Mouse (Mus musculus): ENCODE data around the gene B230104I21Rik. TPM values are rescaled to one million over a fixed set of nuclear protein-coding genes. Genes with fewer than 3 reads are reported as not detected.

Gene B230104I21Rik
- polyA plus RNA-seq (2012; rRNA removed) = not detected in 2 replicates

DNA sequence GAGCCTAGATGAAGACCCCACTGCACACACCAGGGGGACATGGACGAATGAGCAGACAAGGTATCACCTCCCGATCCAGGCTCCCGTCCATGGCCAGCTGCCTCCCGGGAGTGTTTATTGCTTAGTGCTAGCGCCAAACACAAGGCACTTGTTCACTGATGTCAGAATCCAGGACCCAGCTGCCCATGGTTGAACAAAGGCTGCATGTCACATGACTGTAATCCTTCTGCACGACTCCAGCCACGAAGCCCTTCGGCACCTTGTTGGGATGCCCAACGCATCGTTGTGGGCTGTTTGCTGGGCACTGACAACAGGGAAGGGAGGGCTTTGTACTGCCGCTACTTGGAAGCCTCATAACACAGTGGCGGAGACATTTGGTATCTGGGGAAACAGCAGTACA, at the start of gene B230104I21Rik:
Gene B230104I21Rik (plus strand): TSS at position 367 of the 400 bp plus-strand sequence.
- TF ChIP-seq CTCF (IDR thresholded peaks at IDR 0.05; ENCODE audit: insufficient read depth, low read length) (no peak), POLR2A (IDR thresholded peaks at IDR 0.05; ENCODE audit: borderline replicate concordance, extremely low read depth, low read depth, low read length) (no peak)
- peak within 1 kb of the TSS; percentile 20 for H3K4me3 ChIP-seq (replicated peaks; ENCODE audit: extremely low read depth, low read depth, low read length)
- 72% methylated on average over 12 of the region's 12 CpGs for WGBS

DNA sequence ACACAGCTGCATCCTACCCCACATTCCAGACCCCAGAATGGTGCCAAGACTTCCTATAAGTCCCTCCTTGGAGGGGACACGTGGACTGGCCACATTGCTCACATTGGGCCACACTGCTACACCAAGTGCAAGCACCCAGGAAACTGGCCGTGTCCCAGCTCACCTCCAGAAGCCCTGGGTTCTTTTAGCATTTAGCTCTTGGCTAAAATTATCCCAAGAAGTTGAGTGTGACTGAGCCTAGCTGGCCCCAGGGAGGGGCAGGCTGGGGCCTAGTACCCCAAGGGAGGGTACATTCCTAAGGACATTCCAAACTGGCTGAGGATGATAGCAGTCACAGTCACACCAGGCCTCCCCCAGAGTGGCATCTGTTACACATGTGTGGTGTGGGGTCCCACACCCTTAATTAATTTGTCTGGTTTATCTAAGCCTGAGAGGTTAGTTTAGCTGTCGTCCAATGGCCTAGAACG, 42.2 kb upstream of the B230104I21Rik start:
- H3K4me3 ChIP-seq (replicated peaks; ENCODE audit: extremely low read depth, low read depth, low read length) = no peak overlapping the region
- no peak for TF ChIP-seq POLR2A (IDR thresholded peaks at IDR 0.05; ENCODE audit: borderline replicate concordance, extremely low read depth, low read depth, low read length)
- no peak for TF ChIP-seq CTCF (IDR thresholded peaks at IDR 0.05; ENCODE audit: insufficient read depth, low read length)
- 43% methylated on average over 4 of the region's 4 CpGs for WGBS
- DNase-seq = no peak
- H3K4me1 ChIP-seq (ENCODE audit: control insufficient read depth, insufficient read depth, low read length) = peaks cover 6% of the 10 kb centered on the region; the same call in 1 of the 2 replicates

More for the DNA sequence above, at the start of gene B230104I21Rik:
- peaks cover 12% of the 10 kb centered on the region for H3K4me1 ChIP-seq (ENCODE audit: control insufficient read depth, insufficient read depth, low read length)
- no peak for DNase-seq

DNA sequence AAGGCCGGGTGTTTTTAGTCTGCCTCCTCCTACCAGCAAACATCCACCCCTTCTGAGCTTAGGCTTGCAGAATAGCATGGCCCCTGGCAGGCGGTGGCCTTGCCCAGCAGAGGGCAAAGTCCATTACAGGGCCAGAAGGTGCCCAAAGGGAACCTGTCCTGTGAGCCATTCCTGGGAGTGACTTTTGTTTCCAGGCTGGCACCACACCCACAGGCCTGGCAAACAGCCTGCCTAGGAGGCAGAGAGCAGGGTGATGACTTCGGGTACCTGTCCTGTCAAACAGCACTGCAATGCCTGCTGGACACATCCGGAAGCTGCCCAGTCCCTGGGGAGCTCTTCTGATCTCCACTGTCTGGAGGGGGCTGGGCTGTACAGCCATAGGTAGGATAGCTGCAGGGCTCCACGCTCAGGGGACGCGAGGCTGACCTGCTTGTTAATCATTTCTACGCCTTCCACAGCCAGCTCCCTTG, 41.6 kb upstream of the B230104I21Rik start:
- TF ChIP-seq POLR2A (IDR thresholded peaks at IDR 0.05; ENCODE audit: borderline replicate concordance, extremely low read depth, low read depth, low read length) (no peak), CTCF (IDR thresholded peaks at IDR 0.05; ENCODE audit: insufficient read depth, low read length) (no peak)
- WGBS = 34% methylated on average over 8 of the region's 8 CpGs
- no peak for DNase-seq
- Histone ChIP-seq H3K4me1 (ENCODE audit: control insufficient read depth, insufficient read depth, low read length) (peaks cover 6% of the 10 kb centered on the region; the same call in 1 of the 2 replicates), H3K4me3 (replicated peaks; ENCODE audit: extremely low read depth, low read depth, low read length) (no peak overlapping the region)

DNA sequence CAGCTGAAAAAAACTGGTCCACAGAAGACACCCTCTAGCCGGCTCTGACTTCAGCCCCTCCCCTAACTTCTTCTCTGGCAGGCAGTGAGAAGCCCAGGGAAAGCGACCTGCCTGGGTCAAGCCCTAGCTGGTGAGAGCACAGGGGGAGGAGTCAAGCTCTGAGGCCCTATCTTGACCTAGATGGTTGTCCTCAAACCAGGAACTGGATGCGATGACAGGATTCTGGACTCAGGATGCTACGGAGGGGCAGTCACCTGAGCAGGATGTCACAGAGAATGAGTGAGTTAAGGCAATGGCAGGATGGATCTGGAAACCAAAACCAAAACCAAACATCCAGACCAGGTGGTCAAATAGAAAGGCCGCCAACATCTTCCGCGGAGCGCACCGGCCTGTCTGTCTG, 38.2 kb upstream of the B230104I21Rik start:
- Histone ChIP-seq H3K4me3 (replicated peaks; ENCODE audit: extremely low read depth, low read depth, low read length) (no peak overlapping the region), H3K4me1 (ENCODE audit: control insufficient read depth, insufficient read depth, low read length) (peaks cover 11% of the 10 kb centered on the region)
- DNase-seq = peak; percentile 34
- whole genome bisulfite sequencing = 34% methylated on average over 9 of the region's 9 CpGs
- TF ChIP-seq CTCF (IDR thresholded peaks at IDR 0.05; ENCODE audit: insufficient read depth, low read length) (no peak), POLR2A (IDR thresholded peaks at IDR 0.05; ENCODE audit: borderline replicate concordance, extremely low read depth, low read depth, low read length) (no peak)

DNA sequence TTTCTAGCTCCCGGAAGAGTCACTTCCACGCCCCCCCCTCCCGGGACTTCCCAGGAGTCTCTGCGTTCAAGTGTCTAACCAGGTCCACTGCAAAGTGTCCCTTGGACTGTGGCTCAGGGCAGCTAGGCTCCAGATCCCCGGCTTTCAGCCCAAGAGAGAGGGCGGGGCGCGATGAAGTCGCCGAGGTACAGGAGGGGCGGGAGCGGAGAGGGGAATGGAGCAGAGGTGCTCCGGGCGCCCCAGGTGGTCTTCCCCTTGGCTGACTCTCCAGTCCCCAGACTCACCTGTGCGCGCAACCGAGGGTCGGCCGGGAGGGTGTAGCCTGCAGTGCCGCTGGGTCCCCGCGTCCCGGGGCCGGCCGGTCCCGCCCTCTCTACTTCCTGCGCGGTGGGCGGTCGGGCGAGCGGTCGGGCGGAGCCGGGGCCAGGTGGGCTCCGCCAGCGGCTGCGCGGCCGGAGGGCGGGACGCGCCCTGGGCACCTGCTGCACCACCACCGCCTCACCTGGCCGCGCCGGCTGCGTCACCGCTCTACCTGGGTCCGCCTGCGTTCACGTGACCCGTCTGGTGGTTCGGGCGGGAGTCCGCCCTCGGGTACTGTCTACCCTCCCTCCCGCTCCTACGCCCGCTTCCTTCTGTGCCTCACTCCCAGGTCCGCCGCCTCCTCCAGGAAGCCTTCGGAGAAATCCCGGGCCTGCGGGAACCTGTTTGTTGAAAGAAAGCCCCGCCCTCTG, 36.2 kb upstream of the B230104I21Rik start:
- no peak for TF ChIP-seq POLR2A (IDR thresholded peaks at IDR 0.05; ENCODE audit: borderline replicate concordance, extremely low read depth, low read depth, low read length)
- TF ChIP-seq CTCF (IDR thresholded peaks at IDR 0.05; ENCODE audit: insufficient read depth, low read length) = no peak
- WGBS = 1% methylated on average over 61 of the region's 66 CpGs
- H3K4me3 ChIP-seq (replicated peaks; ENCODE audit: extremely low read depth, low read depth, low read length) = peak overlapping the region; percentile 52
- peak; percentile 66 for DNase-seq
- H3K4me1 ChIP-seq (ENCODE audit: control insufficient read depth, insufficient read depth, low read length) = peaks cover 6% of the 10 kb centered on the region

DNA sequence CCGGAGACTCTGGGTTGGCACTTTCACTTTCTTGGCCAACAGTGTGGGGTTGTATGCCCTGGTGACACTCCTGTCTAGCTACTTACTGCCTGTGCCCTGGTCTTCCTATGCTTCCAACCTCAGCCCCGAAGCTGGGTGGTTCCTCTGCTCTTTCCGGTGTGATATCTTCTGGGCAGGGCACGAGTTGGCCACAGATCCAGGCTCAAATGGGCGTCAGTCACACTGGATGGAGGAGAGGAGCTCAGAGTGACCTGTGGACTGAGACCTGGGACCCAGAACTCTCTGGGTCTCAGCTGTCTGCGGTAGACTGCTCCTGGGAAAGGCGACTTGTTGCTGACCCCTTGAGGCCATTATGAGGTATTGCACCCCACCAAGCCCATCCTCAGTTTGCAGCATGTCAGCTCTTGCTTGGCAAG, 34.5 kb upstream of the B230104I21Rik start, which contains the start of gene Arhgef16:
Gene Arhgef16 (minus strand): TSS at position 211 of the 416 bp plus-strand sequence.
- Histone ChIP-seq H3K4me3 (replicated peaks; ENCODE audit: extremely low read depth, low read depth, low read length) (no peak within 1 kb of the TSS), H3K4me1 (ENCODE audit: control insufficient read depth, insufficient read depth, low read length) (peaks cover 6% of the 10 kb centered on the region)
- 12% methylated on average over 7 of the region's 7 CpGs for WGBS
- no peak for TF ChIP-seq POLR2A (IDR thresholded peaks at IDR 0.05; ENCODE audit: borderline replicate concordance, extremely low read depth, low read depth, low read length)
- TF ChIP-seq CTCF (IDR thresholded peaks at IDR 0.05; ENCODE audit: insufficient read depth, low read length) = peak; percentile 97
- DNase-seq = peak; percentile 54

DNA sequence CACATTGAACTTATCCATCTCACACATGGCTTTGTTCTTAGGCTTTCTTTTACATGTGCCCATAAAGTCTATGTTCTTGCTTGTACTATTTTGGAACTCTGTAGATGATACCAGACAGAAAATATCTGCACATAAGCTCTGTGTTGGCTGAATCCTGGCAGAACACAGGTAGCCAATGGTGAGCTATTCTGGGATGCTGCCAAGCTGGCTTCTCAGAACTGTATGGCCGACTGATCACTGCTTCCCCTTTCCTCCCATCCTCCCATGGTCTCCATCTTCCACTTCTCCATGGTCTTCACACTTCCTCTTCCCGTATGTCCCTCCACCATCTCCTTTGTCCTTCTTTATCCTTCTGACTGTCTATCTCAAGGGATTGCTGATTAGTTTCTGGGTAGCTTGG, 26.8 kb upstream of the B230104I21Rik start:
- TF ChIP-seq POLR2A (IDR thresholded peaks at IDR 0.05; ENCODE audit: borderline replicate concordance, extremely low read depth, low read depth, low read length) (no peak), CTCF (IDR thresholded peaks at IDR 0.05; ENCODE audit: insufficient read depth, low read length) (no peak)
- no peaks in the 10 kb centered on the region for H3K4me1 ChIP-seq (ENCODE audit: control insufficient read depth, insufficient read depth, low read length)
- H3K4me3 ChIP-seq (replicated peaks; ENCODE audit: extremely low read depth, low read depth, low read length) = no peak overlapping the region
- WGBS = 66% methylated on average over 2 of the region's 2 CpGs
- no peak for DNase-seq

DNA sequence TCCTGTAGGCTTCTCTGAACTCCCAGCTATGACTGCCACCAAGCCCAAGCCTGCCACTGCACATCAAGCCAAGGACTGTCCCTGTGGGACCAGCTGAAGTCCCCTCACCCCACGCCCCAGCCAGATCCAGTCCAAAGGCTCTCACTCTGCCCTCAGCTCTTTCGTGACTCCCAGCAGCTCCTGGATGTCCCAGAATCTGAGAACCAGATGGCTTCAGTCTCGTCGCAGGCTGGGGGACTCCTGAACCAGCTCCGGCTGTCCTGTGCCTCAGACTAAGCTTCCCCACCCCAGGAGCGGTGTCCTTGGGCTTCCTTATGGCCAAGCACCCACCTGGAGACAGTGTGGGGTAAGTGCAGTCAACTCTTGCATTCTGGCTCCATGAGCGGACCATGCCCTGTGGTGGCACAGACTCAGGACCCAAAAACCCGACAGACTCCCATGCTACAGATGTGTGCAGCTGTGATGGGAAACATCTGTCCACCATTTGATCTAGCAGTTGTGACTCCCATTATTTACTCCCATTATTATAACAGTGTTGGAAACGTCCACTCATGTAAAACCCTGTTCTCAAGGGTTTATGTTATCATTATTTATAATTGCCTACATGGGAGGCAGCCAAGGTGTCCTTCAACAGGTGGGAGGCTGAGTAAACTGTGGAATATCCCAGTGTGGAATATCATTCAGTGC, 25.2 kb upstream of the B230104I21Rik start:
- Histone ChIP-seq H3K4me1 (ENCODE audit: control insufficient read depth, insufficient read depth, low read length) (no peaks in the 10 kb centered on the region), H3K4me3 (replicated peaks; ENCODE audit: extremely low read depth, low read depth, low read length) (no peak overlapping the region)
- TF ChIP-seq POLR2A (IDR thresholded peaks at IDR 0.05; ENCODE audit: borderline replicate concordance, extremely low read depth, low read depth, low read length) = no peak
- no peak for TF ChIP-seq CTCF (IDR thresholded peaks at IDR 0.05; ENCODE audit: insufficient read depth, low read length)
- 63% methylated on average over 9 of the region's 9 CpGs for WGBS
- DNase-seq = no peak

DNA sequence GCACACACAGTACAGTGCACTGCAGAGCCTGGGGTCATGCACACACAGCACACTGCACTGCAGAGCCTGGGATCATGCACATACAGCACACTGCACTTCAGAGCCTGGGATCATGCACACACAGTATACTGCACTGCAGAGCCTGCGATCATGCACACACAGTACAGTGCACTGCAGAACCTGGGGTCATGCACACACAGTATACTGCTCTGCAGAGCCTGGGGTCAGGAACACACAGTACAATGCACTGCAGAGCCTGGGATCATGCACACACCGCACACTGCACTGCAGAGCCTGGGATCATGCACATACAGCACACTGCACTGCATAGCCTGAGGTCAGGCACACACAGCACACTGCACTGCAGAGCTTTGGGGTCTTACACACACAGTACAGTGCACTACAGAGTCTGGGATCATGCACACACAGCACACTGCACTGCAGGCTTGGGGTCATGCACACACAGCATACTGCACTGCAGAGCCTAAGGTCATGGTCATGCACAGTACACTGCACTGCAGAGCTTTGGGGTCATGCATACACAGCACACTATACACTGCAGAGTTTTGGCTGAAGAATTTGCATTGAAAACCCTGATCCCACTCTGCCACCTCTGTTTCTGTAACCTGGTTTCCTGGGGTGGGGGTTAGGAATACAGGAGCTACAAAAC, 23.6 kb upstream of the B230104I21Rik start:
- no peak for DNase-seq

More for the DNA sequence above, 23.6 kb upstream of the B230104I21Rik start:
- 83% methylated on average over 2 of the region's 2 CpGs for WGBS
- H3K4me3 ChIP-seq (replicated peaks; ENCODE audit: extremely low read depth, low read depth, low read length) = no peak overlapping the region
- no peaks in the 10 kb centered on the region for H3K4me1 ChIP-seq (ENCODE audit: control insufficient read depth, insufficient read depth, low read length)
- TF ChIP-seq CTCF (IDR thresholded peaks at IDR 0.05; ENCODE audit: insufficient read depth, low read length) = no peak
- TF ChIP-seq POLR2A (IDR thresholded peaks at IDR 0.05; ENCODE audit: borderline replicate concordance, extremely low read depth, low read depth, low read length) = no peak

Data from lung, adult 2 months (tissue).